Mouse (Mus musculus): Measurements from ENCODE around the gene Eif4g3. TPM values are rescaled to one million over a fixed set of nuclear protein-coding genes. Genes with fewer than 3 reads are reported as not detected.

Eif4g3 gene
- polyA plus RNA-seq, 2 experiments from 2014 or later = 42.5 to 49.0 TPM

DNA sequence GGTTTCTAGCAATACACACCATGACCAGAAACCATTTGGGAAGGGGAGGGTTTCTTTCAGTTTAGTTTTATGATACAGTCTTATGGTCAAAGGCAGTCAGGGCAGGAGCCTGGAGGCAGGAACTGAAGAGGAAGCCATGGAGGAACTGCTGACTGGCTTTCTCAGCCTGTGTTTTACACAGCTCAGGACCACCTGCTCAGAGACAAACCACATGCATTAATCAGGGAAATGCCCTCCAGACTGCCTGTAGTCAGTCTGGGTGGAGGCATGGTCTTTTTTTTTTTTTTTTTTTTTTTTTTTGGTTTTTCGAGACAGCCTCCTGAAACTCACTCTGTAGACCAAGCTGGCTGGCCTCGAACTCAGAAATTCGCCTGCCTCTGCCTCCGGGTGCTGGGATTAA lies 179.9 kb downstream of the Eif4g3 start:
- no peak for ATAC-seq

GRCm38 (mm10) chr4:138179391-138179790 lies 186.6 kb downstream of the Eif4g3 start:
- ATAC-seq = no peak

DNA sequence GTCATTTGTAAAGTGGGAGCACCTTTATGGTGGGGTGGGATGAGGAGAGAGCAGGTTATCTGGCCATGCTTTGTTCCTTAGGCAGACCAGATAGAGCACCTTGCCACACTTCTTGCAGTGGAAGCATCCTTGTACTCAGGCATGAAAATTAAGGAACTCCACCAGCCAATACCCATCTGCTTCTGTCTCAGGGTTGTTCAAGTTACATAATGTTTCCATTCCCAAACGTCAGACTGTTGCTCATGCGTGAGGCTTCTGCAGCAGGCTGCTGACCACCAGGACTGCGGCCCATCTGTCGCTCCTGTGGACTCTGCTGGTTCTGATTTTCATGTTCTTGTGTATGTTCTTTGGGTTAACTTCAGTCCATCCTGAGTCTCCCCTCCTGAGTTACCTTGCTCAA lies 187.9 kb downstream of the Eif4g3 start:
- no peak for ATAC-seq

- no peak for ATAC-seq
These were observed 191.2 kb downstream of the Eif4g3 start for GRCm38 (mm10) chr4:138184056-138184455.

GRCm38 (mm10) chr4:138184573-138184981 lies 191.8 kb downstream of the Eif4g3 start:
- no peak for ATAC-seq

DNA sequence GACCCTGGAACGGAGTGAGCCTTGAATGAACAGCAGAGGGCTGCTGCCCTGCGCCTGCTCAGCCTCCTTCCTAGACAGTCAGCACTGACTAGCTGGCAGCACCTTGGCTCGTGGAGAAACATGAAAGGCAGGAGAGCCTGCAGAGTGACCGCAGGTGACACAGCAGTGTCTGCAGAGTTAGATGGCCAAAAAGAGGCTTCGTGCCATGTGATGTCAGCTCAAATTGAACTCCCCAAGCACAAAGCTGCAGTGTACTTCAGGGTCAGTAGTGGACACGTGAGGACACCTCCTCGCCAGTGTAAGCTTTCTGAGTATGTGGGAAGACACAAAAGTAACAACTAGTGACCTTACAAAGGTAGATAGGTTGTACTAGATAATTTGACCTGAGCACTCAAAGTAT lies 193.1 kb downstream of the Eif4g3 start:
- ATAC-seq = no peak

DNA sequence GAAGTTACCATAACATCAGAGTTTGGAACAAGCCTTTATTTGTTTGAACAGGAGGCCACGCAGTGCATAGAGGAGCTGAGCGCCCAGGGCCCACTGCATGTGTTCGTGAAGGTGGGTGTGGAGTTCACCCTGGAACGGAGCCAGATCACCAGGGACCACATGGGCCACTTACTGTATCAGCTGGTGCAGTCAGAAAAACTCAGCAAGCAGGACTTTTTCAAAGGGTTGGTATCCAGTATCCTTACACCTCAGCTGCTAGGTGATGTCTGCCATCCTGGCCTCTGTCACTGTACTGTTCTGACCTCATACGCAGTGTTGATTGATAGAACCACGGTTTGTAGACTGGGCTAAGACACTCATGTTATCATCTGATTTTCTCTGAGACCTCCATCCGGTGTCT lies 195.2 kb downstream of the Eif4g3 start:
- no peak for ATAC-seq

- no peak for ATAC-seq
These were observed 199.7 kb downstream of the Eif4g3 start for GRCm38 (mm10) chr4:138192561-138192960.

- no peak for ATAC-seq
These were observed 207.9 kb downstream of the Eif4g3 start for GRCm38 (mm10) chr4:138200769-138201168.

DNA sequence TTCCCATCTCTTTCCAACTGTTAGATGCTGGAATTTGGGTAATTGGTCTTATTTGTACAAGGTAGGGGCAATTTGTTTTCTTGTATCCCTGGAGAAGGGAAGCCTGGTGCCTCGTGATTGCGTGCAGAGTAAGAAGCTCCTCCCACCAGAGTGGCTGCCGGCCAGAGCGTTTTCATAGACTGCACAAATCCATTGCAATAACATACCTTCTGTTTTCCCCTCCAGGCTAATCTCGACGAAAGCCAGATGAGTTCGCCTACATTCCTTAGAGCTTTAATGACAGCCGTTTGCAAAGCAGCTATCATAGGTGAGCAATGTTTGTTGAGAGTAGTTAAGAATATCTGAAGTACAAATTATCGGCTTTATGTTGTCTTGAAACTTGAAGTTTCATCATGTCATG lies 208.9 kb downstream of the Eif4g3 start:
- ATAC-seq = no peak

DNA sequence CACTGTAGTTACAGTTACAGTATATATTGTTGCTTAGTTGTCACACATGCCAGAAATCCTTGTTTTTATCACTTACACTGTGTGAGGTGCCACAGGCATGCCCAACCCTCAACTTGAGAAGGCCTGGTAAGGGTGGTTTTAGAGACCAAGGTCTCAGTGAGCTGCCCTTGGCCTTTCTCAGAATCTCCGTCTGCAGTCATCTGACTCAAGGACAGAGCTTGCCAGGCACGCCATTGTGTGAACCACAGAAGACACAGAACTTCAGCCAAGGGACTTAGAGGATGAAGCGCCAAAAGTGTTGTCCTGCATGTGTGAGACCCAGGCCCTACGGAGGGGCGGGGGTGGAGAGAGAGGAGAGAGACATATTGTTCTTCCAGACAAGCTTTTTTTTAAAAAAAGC lies 217.3 kb downstream of the Eif4g3 start:
- ATAC-seq = no peak

GRCm38 (mm10) chr4:138213861-138214260 lies 221.0 kb downstream of the Eif4g3 start:
- no peak for ATAC-seq

- no peak for ATAC-seq
These were observed 222.9 kb downstream of the Eif4g3 start for GRCm38 (mm10) chr4:138215671-138216199.

GRCm38 (mm10) chr4:138216200-138216890 lies 223.5 kb downstream of the Eif4g3 start, which contains the start of gene Hp1bp3:
TSS of gene Hp1bp3 (plus strand) at chr4:138216296.
- ATAC-seq = peak; percentile 61

DNA sequence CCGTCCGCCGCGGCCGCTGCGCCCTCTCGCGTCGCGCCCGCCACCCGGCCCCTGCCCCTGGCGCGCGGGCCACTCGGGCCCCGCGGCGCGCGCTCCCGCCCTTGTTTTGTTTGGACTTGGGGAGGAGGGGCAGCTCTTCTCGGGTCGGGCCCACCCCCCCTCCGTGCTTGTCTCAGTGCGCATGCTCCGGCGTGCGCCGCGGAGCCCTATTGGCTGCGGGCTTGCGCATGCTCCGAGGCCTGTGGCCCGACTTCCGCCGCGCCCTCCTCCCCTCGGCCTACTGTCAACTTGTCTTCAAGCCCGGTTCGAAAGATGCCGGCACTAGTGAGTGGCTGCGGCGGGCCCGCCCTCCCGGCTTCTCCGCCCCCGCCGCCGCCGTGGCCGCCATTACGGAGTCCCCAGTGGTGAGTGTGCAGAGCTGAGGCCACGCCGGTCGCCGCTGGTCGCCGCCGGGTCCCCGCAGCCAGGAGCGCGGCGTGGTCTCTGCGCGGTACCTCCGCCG lies 224.1 kb downstream of the Eif4g3 start:
- peak; percentile 87 for ATAC-seq

DNA sequence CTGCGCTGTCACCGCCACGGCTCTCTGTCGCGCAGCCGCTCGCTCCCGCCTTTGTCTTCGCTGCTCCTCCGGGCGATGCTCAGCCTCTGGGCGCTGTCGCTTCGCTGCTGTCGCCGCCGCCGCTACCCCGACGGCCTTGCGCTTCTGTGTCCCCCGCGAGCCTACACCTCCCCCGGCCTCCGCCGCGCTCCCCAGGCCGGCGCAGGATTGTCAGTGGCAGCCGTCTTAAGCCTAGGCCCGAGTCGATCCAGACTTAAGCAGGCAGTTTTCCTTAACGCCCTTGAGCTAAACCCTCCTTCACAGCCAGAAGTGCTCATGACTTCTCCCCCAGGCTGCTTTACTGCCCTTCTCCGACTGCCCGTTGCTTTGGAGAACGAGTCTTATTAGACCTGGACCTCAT lies 224.6 kb downstream of the Eif4g3 start:
- peak; percentile 1 for ATAC-seq

DNA sequence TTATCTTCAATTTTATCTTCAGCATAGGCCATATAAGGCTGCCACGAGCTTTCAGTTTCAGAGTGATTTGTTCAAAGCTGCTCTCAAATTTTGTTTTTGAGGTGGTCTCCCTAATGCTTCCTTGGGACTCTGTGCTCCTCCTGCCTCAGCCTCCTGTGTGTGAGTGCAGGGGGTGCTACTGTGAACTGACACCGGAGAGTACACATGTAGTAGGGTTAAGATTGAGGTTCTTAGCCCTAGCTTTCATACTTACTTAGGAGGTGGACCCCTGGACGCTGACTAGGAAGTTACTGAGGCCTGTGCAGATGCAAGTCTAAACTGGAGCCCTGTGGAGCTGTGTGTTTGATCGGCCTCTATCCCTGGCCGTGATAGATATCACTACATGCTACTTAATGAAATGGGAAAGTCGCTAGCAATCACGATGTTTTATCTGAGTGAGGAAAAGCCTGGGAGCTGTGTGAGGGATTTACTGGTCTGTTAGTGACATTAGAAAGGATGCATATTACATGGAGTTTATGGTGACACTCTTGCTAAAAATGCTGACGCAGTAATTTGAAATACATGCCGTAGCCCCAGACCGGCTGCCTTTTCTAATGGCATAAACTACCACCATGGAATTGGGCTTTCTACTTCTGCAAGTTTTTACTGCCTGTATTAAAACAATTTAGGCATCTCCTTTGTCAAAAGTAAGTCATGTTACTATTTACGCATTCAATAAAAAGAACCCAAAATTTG lies 225.3 kb downstream of the Eif4g3 start:
- ATAC-seq = no peak

DNA sequence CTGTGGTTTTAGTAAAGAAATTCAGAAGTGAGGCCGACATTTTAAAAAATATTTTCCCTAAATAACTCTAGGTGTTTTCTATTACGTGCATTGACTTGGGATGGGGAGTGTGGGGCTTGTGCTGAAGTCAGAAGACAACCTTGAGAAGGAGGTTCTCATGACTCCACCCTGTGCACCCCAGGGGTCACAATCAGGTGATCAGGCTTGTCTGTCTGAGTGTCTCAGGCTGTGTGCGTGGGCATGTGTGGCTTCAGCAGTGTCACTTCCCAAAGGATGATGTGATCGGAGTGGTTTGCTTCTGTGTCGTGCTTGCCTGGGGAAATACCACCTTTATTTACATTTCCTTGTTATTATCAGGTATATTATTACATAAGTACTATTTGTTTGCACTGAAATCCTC lies 226.5 kb downstream of the Eif4g3 start:
- no peak for ATAC-seq

GRCm38 (mm10) chr4:138220761-138221160 lies 227.9 kb downstream of the Eif4g3 start:
- no peak for ATAC-seq

DNA sequence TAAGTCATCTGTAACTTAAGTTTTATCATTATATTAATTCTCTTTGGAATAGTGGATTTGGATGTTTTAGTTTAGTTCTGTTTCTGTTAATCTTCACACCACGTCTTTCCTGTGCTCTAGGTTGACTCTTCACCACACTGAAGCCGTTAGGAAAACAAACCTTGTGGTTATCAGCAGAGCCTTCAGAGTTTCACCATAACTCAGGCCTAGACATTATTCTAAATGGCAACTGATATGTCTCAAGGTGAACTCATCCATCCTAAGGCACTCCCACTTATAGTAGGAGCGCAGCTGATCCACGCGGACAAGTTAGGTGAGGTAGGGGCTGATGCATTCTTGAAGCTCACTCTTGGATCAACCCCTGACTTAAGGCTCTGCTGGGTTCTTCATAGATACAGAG lies 228.6 kb downstream of the Eif4g3 start:
- no peak for ATAC-seq

- ATAC-seq = peak; percentile 53
These were observed 229.6 kb downstream of the Eif4g3 start for GRCm38 (mm10) chr4:138222396-138222795.

DNA sequence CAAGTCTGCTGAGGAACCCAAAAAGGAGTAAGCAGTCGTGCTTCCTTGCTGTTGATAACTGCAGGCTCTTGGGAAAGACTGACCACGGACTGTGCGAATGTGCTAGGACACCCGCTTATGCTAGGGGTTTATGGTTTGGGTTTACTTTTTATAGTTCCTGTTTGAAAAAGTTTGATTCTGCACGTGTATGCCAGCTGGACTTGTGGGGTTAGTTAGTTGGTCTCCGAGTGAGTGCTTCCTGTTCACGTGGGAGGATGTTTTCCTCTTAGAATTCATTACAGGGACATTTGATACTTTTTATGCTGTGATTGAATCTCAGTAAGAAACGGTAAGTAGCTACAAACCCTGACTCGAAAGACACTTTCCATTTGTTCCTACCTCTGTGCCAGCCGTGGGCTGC lies 230.8 kb downstream of the Eif4g3 start:
- peak; percentile 58 for ATAC-seq

DNA sequence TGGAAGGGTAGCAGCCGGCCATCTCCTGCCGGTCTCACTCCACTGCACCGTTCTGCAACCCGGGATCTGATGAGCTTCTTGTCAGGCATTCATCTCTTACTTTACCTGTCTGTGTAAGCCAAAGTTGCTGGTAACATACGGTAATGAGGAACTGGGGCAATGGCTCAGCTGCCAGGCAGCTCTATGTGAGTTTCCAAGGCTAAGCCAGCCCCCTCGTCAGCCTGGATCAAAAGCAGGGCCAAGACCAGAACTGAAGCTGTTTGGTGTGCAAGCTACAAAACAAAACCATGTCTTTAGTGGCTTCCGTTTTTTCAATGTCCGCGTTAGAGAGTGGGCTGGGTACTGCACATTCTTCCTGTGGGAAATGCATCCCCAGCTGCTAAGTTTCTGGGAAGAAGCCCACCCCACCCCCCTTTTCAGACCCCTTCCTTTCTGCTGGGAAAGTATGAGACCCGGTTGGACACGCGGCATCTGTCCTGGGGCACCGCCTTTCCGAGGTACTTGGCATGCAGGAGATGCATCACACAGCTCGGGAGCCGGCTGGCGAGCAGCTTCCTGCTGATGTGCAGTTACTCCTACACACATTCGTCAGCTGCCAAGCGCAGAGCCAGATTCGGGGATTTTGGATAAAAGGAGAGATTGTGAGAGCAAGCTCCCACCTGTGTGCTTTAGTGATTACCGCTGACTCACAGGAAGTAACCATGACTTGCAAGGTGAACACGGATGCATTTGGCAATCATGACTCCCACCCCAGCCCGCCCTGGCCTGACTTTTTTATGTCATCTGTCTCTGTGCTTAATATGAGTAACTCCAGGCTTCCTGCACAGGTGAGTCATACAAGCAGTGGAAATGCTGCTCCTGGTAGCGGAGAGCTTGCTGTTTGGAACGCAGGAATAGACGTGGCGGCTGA lies 254.2 kb downstream of the Eif4g3 start:
- ATAC-seq = no peak

All from CD4-positive, CD25-positive, alpha-beta regulatory T cell, adult 4 months (primary cell).